Mouse (Mus musculus): Measurements from ENCODE around the gene Gatad2a. TPM values are rescaled to one million over a fixed set of nuclear protein-coding genes. Genes with fewer than 3 reads are reported as not detected.

Gene Gatad2a
- polyA plus RNA-seq, 2 experiments = 18.3 to 22.7 TPM

GRCm38 (mm10) chr8:69940386-69940785 lies 55.8 kb downstream of the Gatad2a start:
- DNase-seq (ENCODE audit: low read depth in 3 of 3, low spot score in 3 of 3) (no peak), ATAC-seq (ENCODE audit: insufficient read depth) (no peak)
- no peak overlapping the region for H3K27ac ChIP-seq
- H3K9me3 ChIP-seq (ENCODE audit: control insufficient read depth, low read length) = no peaks in the 10 kb centered on the region
- no peak overlapping the region for H3K4me2 ChIP-seq (ENCODE audit: low read depth)
- H3K9ac ChIP-seq (replicated peaks) = no peak overlapping the region
- 41% methylated on average over 2 of the region's 2 CpGs for WGBS (ENCODE audit: insufficient replicate concordance)
- H3K4me1 ChIP-seq (replicated peaks; ENCODE audit: control insufficient read depth in 2 of 2, insufficient read depth in 2 of 2, low read length in 1 of 2) = peaks cover 0 to 46% of the 10 kb centered on the region in 2 experiments
- H3K36me3 ChIP-seq (replicated peaks; ENCODE audit: control insufficient read depth, insufficient read depth, low read depth) = peaks cover 8% of the 10 kb centered on the region
- no peak for TF ChIP-seq CTCF (IDR thresholded peaks at IDR 0.05; ENCODE audit: low read depth)
- no peak for TF ChIP-seq EP300 (IDR thresholded peaks at IDR 0.05; ENCODE audit: low read depth)
- no peaks in the 10 kb centered on the region for H3K27me3 ChIP-seq (ENCODE audit: control insufficient read depth, insufficient read depth, low read length)
- H3K4me3 ChIP-seq (ENCODE audit: insufficient read depth in 1 of 2, low read depth in 2 of 2, low read length in 2 of 2) = no peak overlapping the region

GRCm38 (mm10) chr8:69939633-69940032 lies 56.6 kb downstream of the Gatad2a start:
- H3K4me1 ChIP-seq (replicated peaks; ENCODE audit: control insufficient read depth in 2 of 2, insufficient read depth in 2 of 2, low read length in 1 of 2) = peaks cover 0 to 46% of the 10 kb centered on the region in 2 experiments
- no peak overlapping the region for H3K4me3 ChIP-seq (ENCODE audit: insufficient read depth in 1 of 2, low read depth in 2 of 2, low read length in 2 of 2)
- WGBS (ENCODE audit: insufficient replicate concordance) = 32% methylated on average over 3 of the region's 3 CpGs
- H3K27ac ChIP-seq = no peak overlapping the region
- TF ChIP-seq EP300 (IDR thresholded peaks at IDR 0.05; ENCODE audit: low read depth) = no peak
- TF ChIP-seq CTCF (IDR thresholded peaks at IDR 0.05; ENCODE audit: low read depth) = no peak
- no peaks in the 10 kb centered on the region for H3K9me3 ChIP-seq (ENCODE audit: control insufficient read depth, low read length)
- 0 out of 2 replicates have a peak, but pooled peaks have one; percentile 38 for ATAC-seq (ENCODE audit: insufficient read depth)
- peak in 1 of 3 experiments; percentile 12 for DNase-seq (ENCODE audit: low read depth in 3 of 3, low spot score in 3 of 3)
- no peaks in the 10 kb centered on the region for H3K27me3 ChIP-seq (ENCODE audit: control insufficient read depth, insufficient read depth, low read length)
- no peak overlapping the region; the same call in 1 of the 2 replicates for H3K9ac ChIP-seq (replicated peaks)
- H3K36me3 ChIP-seq (replicated peaks; ENCODE audit: control insufficient read depth, insufficient read depth, low read depth) = peaks cover 15% of the 10 kb centered on the region
- H3K4me2 ChIP-seq (ENCODE audit: low read depth) = no peak overlapping the region

DNA sequence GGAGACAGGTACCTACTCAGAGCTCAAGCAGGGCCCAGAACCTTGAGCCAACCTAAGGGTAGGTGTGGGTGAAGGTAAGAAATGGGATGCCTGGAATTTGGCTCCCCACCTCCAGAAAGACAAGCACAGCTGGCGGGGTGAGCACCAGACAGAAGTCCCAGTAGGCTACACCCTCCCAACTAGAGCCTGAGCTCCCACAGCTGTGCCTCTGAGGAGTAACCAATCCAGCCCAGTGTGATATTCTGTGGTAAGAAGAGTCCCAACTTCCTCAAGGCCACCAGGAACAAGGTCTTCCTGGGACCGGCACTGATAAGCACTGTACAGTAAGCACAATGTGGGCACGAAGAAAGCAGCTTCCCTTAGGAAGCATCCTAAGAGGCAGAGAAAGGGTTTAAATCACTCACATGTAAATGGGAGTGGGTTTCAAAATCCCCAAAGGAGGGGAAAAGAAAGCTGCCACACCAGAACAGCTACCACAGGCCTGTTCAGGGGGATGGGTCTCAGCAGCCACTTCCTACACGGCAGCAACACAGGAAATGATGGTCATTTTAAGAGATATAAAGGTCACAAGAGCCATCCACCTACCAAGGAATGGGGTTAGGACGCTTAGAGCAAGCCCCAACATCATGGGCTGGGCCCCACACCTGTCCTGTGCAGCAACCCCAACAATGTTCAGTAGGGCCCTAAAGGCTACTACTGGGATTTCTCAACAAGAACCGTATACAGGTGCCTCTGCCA lies 57.8 kb downstream of the Gatad2a start:
- H3K4me3 ChIP-seq (ENCODE audit: insufficient read depth in 1 of 2, low read depth in 2 of 2, low read length in 2 of 2) = no peak overlapping the region
- H3K27me3 ChIP-seq (ENCODE audit: control insufficient read depth, insufficient read depth, low read length) = no peaks in the 10 kb centered on the region
- WGBS (ENCODE audit: insufficient replicate concordance) = 40% methylated on average over 6 of the region's 6 CpGs
- no peak for TF ChIP-seq EP300 (IDR thresholded peaks at IDR 0.05; ENCODE audit: low read depth)
- no peak for TF ChIP-seq CTCF (IDR thresholded peaks at IDR 0.05; ENCODE audit: low read depth)
- H3K27ac ChIP-seq = no peak overlapping the region
- no peak overlapping the region for H3K9ac ChIP-seq (replicated peaks)
- DNase-seq (ENCODE audit: low read depth in 3 of 3, low spot score in 3 of 3) = no peak
- ATAC-seq (ENCODE audit: insufficient read depth) = no peak
- no peak overlapping the region for H3K4me2 ChIP-seq (ENCODE audit: low read depth)
- no peaks in the 10 kb centered on the region for H3K9me3 ChIP-seq (ENCODE audit: control insufficient read depth, low read length)
- H3K36me3 ChIP-seq (replicated peaks; ENCODE audit: control insufficient read depth, insufficient read depth, low read depth) = peaks cover 20% of the 10 kb centered on the region
- peaks cover 0 to 39% of the 10 kb centered on the region in 2 experiments; a peak in 3 of 4 replicates for H3K4me1 ChIP-seq (replicated peaks; ENCODE audit: control insufficient read depth in 2 of 2, insufficient read depth in 2 of 2, low read length in 1 of 2)

DNA sequence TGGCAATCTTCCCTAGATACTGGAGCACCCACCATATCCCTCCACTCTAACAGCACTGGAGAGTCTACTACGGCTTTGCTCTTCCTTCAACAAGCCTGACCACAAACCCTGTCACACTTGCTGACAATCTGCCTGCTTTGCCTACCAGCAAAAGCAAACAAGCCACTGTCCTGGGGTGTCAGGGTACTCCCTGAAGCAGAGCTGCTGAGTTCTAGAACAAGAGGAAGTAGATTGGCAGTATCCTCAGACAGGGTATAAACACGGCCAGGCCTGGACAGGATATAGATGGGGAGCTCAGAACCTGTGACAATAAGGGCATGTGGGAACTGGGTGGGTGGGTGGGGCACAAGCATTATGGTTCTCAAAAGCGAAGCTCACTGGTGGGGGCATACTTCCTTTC lies 58.7 kb downstream of the Gatad2a start:
- TF ChIP-seq CTCF (IDR thresholded peaks at IDR 0.05; ENCODE audit: low read depth) = no peak
- Histone ChIP-seq H3K36me3 (replicated peaks; ENCODE audit: control insufficient read depth, insufficient read depth, low read depth) (peaks cover 20% of the 10 kb centered on the region), H3K9me3 (ENCODE audit: control insufficient read depth, low read length) (no peaks in the 10 kb centered on the region), H3K27ac (no peak overlapping the region), H3K4me3 (ENCODE audit: insufficient read depth in 1 of 2, low read depth in 2 of 2, low read length in 2 of 2) (no peak overlapping the region), H3K4me2 (ENCODE audit: low read depth) (no peak overlapping the region), H3K27me3 (ENCODE audit: control insufficient read depth, insufficient read depth, low read length) (no peaks in the 10 kb centered on the region), H3K4me1 (replicated peaks; ENCODE audit: control insufficient read depth in 2 of 2, insufficient read depth in 2 of 2, low read length in 1 of 2) (peaks cover 0 to 38% of the 10 kb centered on the region in 2 experiments; a peak in 3 of 4 replicates), H3K9ac (replicated peaks) (no peak overlapping the region)
- 48% methylated on average over 3 of the region's 3 CpGs for WGBS (ENCODE audit: insufficient replicate concordance)
- DNase-seq (ENCODE audit: low read depth in 3 of 3, low spot score in 3 of 3) (no peak), ATAC-seq (ENCODE audit: insufficient read depth) (no peak)

GRCm38 (mm10) chr8:69936050-69936794 lies 60.0 kb downstream of the Gatad2a start:
- Histone ChIP-seq H3K4me2 (ENCODE audit: low read depth) (no peak overlapping the region), H3K27ac (no peak overlapping the region; the same call in 1 of the 2 replicates), H3K4me3 (ENCODE audit: insufficient read depth in 1 of 2, low read depth in 2 of 2, low read length in 2 of 2) (no peak overlapping the region), H3K27me3 (ENCODE audit: control insufficient read depth, insufficient read depth, low read length) (no peaks in the 10 kb centered on the region), H3K36me3 (replicated peaks; ENCODE audit: control insufficient read depth, insufficient read depth, low read depth) (peaks cover 20% of the 10 kb centered on the region), H3K4me1 (replicated peaks; ENCODE audit: control insufficient read depth in 2 of 2, insufficient read depth in 2 of 2, low read length in 1 of 2) (peaks cover 0 to 38% of the 10 kb centered on the region in 2 experiments; a peak in 3 of 4 replicates), H3K9me3 (ENCODE audit: control insufficient read depth, low read length) (no peaks in the 10 kb centered on the region), H3K9ac (replicated peaks) (no peak overlapping the region)
- TF ChIP-seq EP300 (IDR thresholded peaks at IDR 0.05; ENCODE audit: low read depth) (no peak), CTCF (IDR thresholded peaks at IDR 0.05; ENCODE audit: low read depth) (no peak)
- 68% methylated on average over 7 of the region's 7 CpGs for WGBS (ENCODE audit: insufficient replicate concordance)
- DNase-seq (ENCODE audit: low read depth in 3 of 3, low spot score in 3 of 3) (peak in 2 of 3 experiments; percentile 19 to 37), ATAC-seq (ENCODE audit: insufficient read depth) (peak; percentile 49)
